Mouse (Mus musculus) Patski (cell line): ENCODE results near the gene Ces4a. TPM values are rescaled to one million over a fixed set of nuclear protein-coding genes. Genes with fewer than 3 reads are reported as not detected.

Experiments
- ATAC-seq: fragments of 100-300 bp; one replicate; pipeline ENCODE4 v1.8.0; 2021
- CTCF ChIA-PET: fragments of 350-600 bp; sonication (Branson Sonifier 250); formaldehyde crosslinking; loops from one replicate; lab custom pipeline; 2022; ENCODE audit warnings: inconsistent platforms; lab: Charles Lee
- POLR2A ChIA-PET: fragments of 350-600 bp; sonication (Branson Sonifier 250); formaldehyde crosslinking; loops from one replicate; lab custom pipeline; 2022; ENCODE audit warnings: antibody characterized with exemption, inconsistent platforms; lab: Charles Lee
- DNase-seq: peaks from one replicate; pipeline ENCODE4 v3.0.0-alpha.2; 2011; ENCODE audit warnings: low read depth, low spot score
- H3K27me3 ChIP-seq: fragments of 371-371 bp; one replicate; pipeline ENCODE4 v1.5.1; 2021
- CTCF ChIP-seq: fragments of 100-300 bp; IDR thresholded peaks from one replicate; pipeline ENCODE4 v1.5.1; 2021
- in situ Hi-C: fragments of 300-500 bp; cut with MboI; formaldehyde crosslinking; loops from 3 replicates; pipeline ENCODE4 v1.11.1; 2018; ENCODE audit warnings: low pct_unique_long_range_greater_than_20kb, mixed read lengths
- polyA plus RNA-seq: library from polyadenylated mRNA; unstranded; gene quantifications from one replicate; pipeline ENCODE4 v1.2.3, GENCODE M21; 2021

Gene Ces4a
- polyA plus RNA-seq, 1 experiment from 2014 or later, result not detected

DNA sequence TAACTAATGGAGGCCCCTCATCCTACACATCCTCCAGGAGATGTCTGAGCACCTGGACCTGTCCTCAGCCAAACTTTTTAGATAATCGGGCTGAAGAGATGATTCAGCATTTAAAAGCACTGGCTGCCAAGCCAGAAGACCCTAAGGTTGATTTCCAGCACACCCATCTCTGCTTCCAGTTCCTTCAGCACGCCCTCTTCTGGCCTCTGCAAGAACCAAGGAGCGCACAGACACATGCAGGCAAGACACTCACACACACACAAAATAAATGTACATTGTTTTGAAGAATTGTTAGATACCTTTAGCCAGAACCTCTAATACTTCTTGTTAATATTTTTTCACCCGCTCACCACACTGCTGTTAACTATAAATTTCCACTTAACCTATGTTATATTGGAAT lies 20.1 kb downstream of the Ces4a start:
- in situ Hi-C loops, result no loop called here
- CTCF ChIA-PET, result interaction anchor here (0.7 to 2.7 kb wide), 3 partner anchors 13 to 142 kb away, joined by 3 to 6 read pairs (median 3); no protein-coding TSS in a partner anchor
- POLR2A ChIA-PET, result interaction anchor here (0.7 kb wide), 1 partner anchor 11 kb away, joined by 4 read pairs; no protein-coding TSS in a partner anchor
- ATAC-seq, result no peak
- TF ChIP-seq CTCF, result no peak
- H3K27me3 ChIP-seq, result peaks cover 5% of the 10 kb centered on the region
- DNase-seq, result no peak

DNA sequence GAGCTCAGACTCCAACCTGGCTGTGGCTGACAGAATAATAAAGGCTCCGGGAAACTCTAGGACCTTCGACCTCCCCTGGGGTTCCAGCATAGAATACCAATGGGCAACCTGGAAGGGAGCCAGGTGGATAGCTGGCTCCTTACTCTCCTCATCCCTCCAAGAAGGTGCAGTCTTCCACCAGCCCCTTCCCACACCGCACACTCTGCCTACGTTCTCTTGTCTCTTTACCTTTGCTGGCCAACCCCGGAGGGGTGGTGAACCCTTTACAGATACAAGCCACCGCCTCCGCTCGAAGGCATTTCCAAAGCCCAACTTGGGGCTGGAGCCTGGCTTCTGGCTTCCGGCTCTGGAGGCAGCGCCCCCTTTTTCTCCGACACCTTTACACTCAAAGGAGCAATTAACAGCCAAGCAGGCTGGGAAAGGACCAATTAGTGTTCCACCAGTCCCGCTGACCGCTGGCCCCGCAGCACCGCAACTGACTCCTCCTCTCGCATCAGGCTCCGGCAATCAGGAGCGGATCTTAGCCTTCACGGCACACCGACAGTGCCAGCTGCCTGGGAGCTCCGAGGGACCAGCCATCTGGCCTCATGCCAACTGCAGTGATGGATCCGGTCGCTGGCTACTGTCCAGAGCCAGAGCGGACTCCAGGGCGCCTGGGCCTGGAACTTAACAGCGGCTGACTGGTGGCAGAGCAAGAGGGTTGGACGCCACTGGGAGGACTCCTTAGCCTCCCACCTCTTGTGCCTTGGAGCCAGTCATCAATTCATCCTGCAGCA lies 21.2 kb downstream of the Ces4a start:
- DNase-seq (peak; percentile 38), ATAC-seq (peak; percentile 78)
- in situ Hi-C loops, result no loop called here
- no peak for TF ChIP-seq CTCF
- peaks cover 5% of the 10 kb centered on the region for H3K27me3 ChIP-seq
- CTCF ChIA-PET, result interaction anchor here (0.7 to 2.7 kb wide), 4 partner anchors 14 to 65 kb away, joined by 3 to 6 read pairs (median 3); no protein-coding TSS in a partner anchor
- POLR2A ChIA-PET, result interaction anchor here (0.6 kb wide), 1 partner anchor 17 kb away, joined by 4 read pairs; no protein-coding TSS in a partner anchor

DNA sequence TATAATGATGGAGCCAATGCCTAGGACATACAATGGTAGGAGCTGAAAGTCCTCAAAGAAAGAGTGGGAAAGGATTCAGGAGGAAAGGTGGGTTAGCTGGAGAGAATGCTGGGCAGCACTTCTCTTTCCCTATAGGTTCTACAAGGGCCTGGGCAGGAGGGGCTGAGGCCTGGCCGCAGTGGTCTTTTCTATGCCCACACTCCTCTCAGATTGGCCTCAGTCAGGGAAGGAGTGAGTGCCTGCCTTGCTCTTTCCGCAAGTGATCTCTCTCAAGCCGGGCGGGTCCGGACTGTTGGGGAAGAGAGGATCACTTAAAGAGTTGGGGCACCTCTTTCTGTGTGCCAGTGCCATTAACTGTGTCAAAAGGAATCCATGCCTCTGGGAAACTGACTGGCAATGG lies 22.7 kb downstream of the Ces4a start:
- ChIA-PET POLR2A (interaction anchor here (1.0 kb wide), 1 partner anchor 64 kb away, joined by 3 read pairs; no protein-coding TSS in a partner anchor), CTCF (interaction anchor here (1.4 to 2.7 kb wide), 2 partner anchors 16 to 24 kb away, joined by 3 to 6 read pairs; no protein-coding TSS in a partner anchor)
- DNase-seq (no peak), ATAC-seq (no peak)
- in situ Hi-C loops, result no loop called here
- no peak for TF ChIP-seq CTCF
- H3K27me3 ChIP-seq, result peaks cover 5% of the 10 kb centered on the region

DNA sequence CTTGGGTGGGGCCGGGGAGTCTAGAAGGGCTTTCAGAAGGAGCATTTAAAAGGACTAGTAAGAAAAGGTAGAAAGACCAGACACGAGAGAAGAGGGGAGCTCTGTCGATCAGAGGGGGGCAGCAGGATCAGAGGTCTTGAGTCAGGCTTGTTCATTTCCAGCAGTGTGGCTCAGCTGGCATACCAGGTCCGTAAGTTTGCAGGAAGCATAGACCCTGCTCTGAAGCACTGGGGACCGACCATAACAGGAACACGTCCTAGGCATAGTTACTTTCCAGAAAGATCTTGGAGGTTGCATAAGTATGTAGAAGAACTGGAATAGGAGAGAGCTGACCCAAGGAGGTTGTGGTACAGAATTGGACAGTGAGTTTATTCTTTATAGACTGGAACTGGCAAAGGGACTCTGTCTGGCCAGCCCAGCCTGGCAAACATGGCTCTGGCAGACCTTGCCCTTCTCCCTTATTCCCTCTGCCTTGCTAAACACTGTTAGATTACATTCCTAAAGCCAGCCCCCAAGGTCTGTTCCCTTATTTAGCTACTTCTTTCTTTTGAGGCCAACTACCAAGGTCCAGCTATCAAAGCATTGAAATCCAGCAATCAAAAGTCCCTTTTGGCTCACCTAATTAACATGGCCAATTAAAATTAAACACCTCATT lies 23.6 kb downstream of the Ces4a start:
- DNase-seq, result no peak
- in situ Hi-C loops, result no loop called here
- ChIA-PET POLR2A (no interaction called here), CTCF (interaction anchor here (0.6 to 1.0 kb wide), 2 partner anchors 41 to 63 kb away, joined by 3 read pairs; no protein-coding TSS in a partner anchor)
- TF ChIP-seq CTCF, result no peak
- peaks cover 5% of the 10 kb centered on the region for H3K27me3 ChIP-seq
- no peak for ATAC-seq

DNA sequence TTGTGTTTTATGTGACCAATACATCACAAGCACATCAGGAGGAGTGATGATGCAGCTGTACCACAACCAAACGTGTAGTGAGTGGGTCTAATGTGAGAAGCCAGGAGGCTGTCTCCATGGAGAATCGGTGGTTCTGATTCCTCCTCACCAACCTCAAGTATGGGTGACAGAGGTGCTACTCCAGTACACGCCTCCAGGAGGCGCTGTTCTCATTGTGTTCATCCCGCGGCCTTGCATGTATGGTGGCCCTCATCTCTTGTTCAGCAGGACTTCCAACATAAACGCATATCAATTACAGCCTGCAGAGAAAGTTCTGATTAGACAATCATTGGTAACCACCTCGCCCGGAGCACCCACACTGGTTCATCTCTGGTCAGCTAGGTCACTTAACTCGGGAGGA lies 26.0 kb downstream of the Ces4a start:
- ChIA-PET POLR2A (interaction anchor here (0.6 kb wide), 2 partner anchors 66 to 193 kb away, joined by 3 read pairs; no protein-coding TSS in a partner anchor), CTCF (no interaction called here)
- in situ Hi-C loops, result no loop called here
- TF ChIP-seq CTCF, result peak; percentile 61
- peaks cover 5% of the 10 kb centered on the region for H3K27me3 ChIP-seq
- no peak for DNase-seq
- no peak for ATAC-seq

DNA sequence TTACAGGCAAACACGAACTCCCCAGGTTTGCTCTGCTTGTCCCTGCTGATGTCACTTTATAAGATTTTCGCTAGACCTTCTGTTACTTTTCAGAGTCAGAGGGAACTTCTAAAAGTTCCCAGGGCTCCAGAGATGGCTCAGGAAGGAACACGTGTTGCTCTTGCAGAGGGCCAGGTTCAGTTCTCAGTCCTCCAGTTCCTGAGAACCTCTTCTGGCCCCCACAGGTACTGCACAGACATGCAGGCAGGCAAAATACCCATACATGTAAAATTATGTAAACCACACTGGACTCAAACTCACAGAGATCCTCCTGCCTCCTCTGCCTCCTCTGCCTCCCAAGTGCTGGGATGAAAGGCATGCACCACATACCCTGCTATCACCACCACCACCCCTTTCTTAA lies 26.5 kb downstream of the Ces4a start:
- ATAC-seq (no peak), DNase-seq (no peak)
- ChIA-PET POLR2A (no interaction called here), CTCF (no interaction called here)
- TF ChIP-seq CTCF, result no peak
- peaks cover 5% of the 10 kb centered on the region for H3K27me3 ChIP-seq
- in situ Hi-C loops, result no loop called here

DNA sequence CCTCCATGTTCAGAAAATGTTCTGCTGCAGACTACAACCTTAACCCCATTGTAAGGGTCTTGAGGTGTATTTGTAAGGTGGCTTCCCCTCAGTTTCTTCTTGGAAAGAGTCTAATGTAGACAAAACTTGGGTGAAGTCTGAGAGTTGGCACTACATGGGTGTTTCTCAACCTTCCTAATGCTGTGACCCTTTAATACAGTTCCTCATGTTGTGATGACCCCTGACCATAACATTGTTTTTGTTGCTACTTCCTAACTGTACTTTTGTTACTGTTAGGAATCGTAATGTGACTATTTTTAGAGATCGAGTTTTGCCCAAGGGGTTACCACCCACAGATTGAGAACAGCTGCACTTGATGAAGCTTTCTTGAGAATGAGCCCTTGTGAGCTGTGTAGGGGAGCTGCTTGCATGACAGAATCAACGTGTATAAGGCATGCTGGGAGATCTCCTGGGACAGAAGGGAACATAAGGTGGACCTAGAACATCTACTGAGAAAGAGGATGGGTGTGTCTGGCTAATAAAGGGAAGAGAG lies 29.6 kb downstream of the Ces4a start:
- CTCF ChIA-PET, result no interaction called here
- in situ Hi-C loops, result no loop called here
- no peak for ATAC-seq
- no peak for DNase-seq
- no peak for TF ChIP-seq CTCF
- no peaks in the 10 kb centered on the region for H3K27me3 ChIP-seq
- POLR2A ChIA-PET, result no interaction called here

DNA sequence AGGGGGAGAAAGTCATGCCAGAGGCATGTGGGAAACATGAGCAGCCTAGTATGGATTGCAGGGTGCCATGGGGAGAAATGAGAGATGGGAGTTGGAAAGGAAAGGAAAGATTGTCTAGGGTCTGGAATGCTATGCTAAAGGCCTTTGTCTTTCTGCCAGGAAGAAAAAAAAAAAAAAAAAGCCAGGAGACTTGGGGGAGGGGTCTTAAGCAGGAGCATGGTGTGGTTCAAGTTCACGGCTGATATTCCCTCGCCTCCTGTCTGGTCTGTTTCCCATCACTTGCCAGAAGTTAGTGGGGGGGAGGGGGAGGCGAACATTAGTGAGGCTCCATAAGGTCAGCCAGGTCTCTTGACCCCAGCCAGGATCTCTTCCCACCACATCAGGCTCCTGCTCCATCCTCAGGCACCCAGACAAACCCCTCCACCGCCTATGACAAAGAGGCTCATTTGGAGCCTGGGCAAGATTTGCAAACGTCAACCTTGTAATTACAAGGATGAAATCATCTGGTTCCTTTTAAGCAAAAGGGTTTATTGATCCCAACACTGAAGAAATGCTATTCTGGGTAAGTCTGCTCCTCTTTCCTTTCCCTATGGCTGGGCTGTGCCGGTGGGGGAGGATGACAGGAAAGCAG lies 32.8 kb downstream of the Ces4a start:
- no peak for TF ChIP-seq CTCF
- CTCF ChIA-PET, result no interaction called here
- DNase-seq, result no peak
- no peaks in the 10 kb centered on the region for H3K27me3 ChIP-seq
- in situ Hi-C loops, result no loop called here
- no peak for ATAC-seq
- POLR2A ChIA-PET, result no interaction called here

DNA sequence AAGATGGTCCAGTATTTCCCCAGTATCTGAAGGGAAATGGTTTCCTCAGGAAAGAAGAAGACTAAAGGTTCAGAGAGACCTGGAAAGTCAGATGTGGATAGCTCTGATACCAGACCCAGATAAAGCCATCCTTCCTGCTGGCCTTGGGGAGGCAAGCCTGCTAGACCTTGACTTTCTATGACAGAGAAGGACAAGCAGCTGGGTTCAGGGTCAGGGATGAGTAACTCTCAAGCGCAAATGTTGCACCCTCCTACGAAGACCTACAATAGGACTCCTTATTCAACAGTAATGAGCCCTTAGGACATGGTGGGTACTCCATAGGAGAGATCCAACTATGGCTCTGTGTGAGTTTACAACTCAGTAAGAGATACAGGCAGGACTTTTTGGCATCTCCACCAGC lies 33.6 kb downstream of the Ces4a start:
- POLR2A ChIA-PET, result no interaction called here
- in situ Hi-C loops, result no loop called here
- DNase-seq (no peak), ATAC-seq (no peak)
- CTCF ChIA-PET, result no interaction called here
- H3K27me3 ChIP-seq, result no peaks in the 10 kb centered on the region
- no peak for TF ChIP-seq CTCF

DNA sequence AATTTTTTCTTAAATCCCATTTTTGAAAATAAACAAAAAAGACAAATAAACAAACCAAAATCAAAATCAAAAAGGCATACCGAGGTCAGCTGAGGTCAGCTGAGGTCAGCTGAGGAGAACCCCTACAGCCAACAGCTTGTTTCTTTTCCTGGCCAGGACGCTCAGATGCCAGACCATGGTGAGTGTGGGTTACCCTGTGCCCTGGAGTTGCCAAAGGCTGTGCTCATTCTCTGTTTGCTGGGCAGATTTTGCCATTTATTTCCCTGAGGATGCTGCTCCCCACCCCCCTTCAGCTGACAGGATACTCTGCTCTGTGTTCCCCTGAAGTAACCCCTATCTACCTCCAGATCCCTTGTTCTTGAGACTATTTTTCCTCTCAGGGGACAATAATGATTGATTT lies 35.5 kb downstream of the Ces4a start:
- CTCF ChIA-PET, result interaction anchor here (0.9 to 1.0 kb wide), 2 partner anchors 29 to 51 kb away, joined by 3 read pairs; no protein-coding TSS in a partner anchor
- POLR2A ChIA-PET, result interaction anchor here (0.6 kb wide), 1 partner anchor 10 kb away, joined by 6 read pairs; no protein-coding TSS in a partner anchor
- H3K27me3 ChIP-seq, result no peaks in the 10 kb centered on the region
- TF ChIP-seq CTCF, result no peak
- in situ Hi-C loops, result no loop called here
- ATAC-seq (no peak), DNase-seq (no peak)
